Mouse (Mus musculus): ENCODE data around the gene Olfr1316.

Gene Olfr1316

DNA sequence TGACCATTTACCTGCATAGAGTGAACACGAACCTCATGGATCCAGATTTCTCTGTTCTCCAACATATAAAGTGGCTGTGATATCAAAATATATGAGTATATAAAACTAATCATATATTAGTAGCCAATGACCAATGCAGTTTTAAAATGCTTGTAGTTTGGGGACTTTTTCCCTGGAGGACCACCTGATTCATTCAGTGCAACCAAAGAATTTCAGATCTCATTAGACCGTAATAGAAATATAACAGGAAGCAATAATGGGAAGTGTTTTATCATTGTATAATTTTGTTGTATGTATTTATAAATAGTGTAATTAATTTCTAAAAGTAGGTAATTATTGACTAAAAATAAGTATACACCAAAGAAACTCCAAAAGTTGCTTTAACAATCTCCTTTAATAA, at the start of gene Olfr1316:
Olfr1316 (minus strand) TSS at position 101 of the 400 bp plus-strand sequence.
- DNase-seq, result no peak

DNA sequence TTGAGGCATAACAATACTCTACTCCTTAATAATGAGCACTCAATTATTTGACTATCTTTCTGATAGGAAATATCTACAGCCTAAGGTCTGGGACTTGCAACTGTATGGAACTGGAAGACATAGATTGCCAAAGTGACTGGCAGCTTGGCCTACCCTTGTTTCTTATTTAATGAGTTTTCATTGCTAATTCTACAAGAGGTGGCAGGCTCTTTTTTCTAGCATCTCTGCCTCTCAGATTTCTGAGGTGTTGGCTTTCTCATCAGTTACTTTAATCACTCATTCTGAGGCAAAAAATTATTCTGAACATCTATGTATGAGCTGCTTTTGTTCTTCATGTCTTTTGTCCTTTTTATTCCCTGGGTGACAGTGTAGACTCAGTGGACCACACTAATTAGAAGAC, 19.1 kb upstream of the Olfr1316 start, which contains the start of gene Olfr1318:
Olfr1318 (plus strand) TSS at position 301 of the 400 bp plus-strand sequence.
- no peak for DNase-seq

DNA sequence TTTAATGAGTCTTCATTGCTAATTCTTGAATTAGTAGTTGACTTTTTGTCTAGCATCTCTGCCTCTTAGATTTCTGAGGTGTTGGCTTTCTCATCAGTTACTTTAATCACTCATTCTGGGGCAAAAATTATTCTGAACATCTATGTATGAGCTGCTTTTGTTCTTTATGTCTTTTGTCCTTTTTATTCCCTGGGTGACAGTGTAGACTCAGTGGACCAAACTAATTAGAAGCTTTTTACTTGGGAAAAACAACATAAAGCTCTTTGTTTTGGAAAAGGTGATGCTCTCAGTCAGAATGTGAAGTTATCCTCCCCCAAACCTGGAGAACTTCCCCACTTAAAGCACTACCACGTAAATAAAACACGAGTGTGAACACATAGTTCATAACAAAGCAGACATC, 5.3 kb upstream of the Olfr1316 start, which contains the start of gene Olfr1317:
Olfr1317 (plus strand) TSS at position 301 of the 400 bp plus-strand sequence.
- DNase-seq, result no peak

DNA sequence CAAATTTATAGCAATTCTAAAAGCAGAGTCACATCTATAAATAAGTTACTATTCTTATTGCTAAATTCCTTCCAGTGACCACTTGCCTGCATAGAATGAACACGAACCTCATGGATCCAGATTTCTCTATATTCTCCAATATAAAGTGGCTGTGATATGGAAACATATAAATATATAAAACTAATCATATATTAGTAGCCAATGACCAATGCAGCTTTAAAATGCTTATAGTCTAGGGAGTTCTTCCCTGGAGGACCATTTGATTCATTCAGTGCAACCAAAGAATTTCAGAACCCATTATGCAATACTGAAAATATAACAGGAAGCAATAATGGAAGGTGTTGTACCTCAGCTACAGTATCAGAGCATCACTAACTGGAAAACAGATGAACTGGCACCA, 19.4 kb downstream of the Olfr1316 start, which contains the start of gene Olfr1315-ps1:
Olfr1315-ps1 (minus strand) TSS at position 101 of the 400 bp plus-strand sequence.
- no peak for DNase-seq

DNA sequence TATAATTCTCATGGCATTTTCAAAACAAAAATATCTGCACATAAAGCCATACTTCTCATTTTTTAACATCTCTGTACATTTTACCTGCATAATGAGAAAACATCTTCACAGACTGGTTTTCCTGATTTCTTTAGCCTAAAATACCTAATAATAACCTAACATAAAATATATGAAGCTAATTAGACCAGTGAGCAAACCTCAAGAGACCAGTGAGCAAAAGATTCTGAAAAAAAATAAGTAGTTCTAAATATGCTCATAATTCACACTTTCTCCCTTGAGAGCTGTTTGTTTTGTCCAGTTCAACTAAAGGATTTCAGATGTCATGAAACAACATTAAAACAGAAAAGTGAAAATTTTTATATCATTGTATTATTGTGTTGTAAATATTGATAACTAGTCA, 38.1 kb downstream of the Olfr1316 start, which contains the start of gene Olfr1314:
Olfr1314 (minus strand) TSS at position 101 of the 400 bp plus-strand sequence.
- DNase-seq, result no peak

DNA sequence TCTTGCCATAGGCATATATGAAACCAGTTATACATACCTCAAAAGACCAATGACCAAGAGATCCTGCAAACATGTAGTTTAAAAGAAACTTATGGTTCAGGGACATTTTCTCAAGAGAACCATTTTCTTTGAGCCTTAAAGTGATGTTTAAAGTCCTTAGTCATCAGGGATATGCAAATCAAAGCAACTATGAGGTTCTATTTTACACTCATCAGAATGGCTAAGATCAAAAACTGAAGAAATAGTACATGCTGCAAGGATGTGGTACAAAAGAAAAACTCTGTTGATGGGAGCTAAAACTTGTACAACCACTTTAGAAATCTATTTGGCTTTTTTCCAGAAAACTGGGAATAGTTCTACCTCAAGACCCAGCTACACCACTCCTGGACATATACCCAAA, 57.0 kb downstream of the Olfr1316 start, which contains the start of gene Olfr1313:
Olfr1313 (minus strand) TSS at position 101 of the 400 bp plus-strand sequence.
- no peak for DNase-seq
